Mouse (Mus musculus) 3T3-L1 (cell line): Measurements from ENCODE around the gene Kcnh2.

ENCODE experiments used
- DNase-seq: peaks from one replicate; pipeline ENCODE4 v3.0.0-alpha.2; 2015; ENCODE audit warnings: low read depth, low spot score

The Kcnh2 gene

DNA sequence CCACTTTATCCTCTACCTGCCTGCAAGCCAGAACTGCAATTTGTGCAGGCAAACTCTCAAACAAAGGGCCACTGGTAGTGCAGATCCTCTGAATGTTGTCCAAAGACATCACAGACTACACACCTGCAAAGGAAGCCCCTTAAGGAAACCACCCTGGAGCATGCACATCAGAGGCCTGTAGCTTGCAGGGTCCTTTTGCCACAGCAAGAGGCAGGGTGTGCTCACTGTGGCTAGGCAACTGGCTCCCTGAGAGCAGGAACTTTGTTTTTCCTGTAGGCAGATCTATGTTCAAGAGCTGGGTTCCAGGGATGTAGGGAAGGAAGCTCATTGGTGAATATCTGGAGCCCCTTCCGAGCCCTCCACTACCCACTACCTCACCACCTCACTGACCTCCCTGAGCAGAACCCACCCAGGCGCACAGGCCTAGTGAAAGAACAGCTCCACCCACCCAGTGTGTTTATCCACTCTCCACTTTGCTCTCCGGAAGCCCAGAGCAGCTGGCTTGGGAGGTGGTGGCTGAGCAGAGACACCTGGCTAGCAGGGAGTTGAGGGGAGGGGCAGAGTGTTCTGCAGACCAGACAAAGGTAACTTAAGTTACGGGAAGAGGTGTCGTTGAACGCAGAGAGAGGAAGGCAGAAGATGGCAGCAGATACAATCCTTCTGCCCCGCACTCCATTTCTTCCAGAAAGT is 4.1 kb downstream of the Kcnh2 start:
- no peak for DNase-seq

- DNase-seq, result no peak
Observed at GRCm38 (mm10) chr5:24346313-24346712, 5.1 kb downstream of the Kcnh2 start.

GRCm38 (mm10) chr5:24344477-24345051 is 6.8 kb downstream of the Kcnh2 start:
- DNase-seq, result no peak

GRCm38 (mm10) chr5:24343977-24344436 is 7.4 kb downstream of the Kcnh2 start:
- DNase-seq, result no peak

GRCm38 (mm10) chr5:24343379-24343778 is 8.0 kb downstream of the Kcnh2 start:
- DNase-seq, result no peak

GRCm38 (mm10) chr5:24342966-24343365 is 8.4 kb downstream of the Kcnh2 start:
- DNase-seq, result no peak

DNA sequence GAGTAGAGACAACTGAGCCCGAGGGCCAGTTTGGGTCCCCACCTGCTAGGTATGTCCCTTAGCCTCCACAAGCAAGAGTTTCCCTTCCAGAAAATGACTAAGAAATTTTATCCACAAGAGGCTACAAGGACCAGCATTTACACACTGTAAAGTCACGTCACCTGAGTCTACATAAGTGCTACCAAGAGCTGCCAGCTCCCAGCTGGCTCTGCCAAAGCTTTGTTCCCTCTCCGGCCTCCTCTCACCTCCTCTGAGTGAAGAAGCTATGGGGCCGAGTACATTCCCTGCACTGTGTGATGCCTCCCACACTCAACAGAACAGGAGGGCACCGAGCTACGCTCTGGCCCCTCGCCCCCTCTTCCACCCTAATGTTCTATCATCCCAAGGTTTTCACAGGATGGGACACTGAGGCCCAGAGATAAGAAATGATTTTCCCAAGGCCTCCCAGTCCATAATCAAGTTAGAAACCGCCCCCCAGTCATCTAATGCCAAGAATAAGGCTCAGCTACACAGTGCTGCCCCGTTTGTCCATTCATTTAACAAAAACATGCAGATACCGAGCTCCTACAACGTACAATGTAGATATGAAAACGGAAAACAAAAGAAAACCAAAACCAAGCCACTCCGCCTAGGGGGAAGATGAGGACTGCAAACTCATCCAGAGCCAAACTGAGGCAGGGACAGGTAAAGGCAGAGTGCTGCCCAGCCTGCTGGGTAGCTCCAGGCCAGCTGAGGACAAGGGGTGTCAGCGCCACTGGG is 9.0 kb downstream of the Kcnh2 start:
- DNase-seq, result no peak

DNA sequence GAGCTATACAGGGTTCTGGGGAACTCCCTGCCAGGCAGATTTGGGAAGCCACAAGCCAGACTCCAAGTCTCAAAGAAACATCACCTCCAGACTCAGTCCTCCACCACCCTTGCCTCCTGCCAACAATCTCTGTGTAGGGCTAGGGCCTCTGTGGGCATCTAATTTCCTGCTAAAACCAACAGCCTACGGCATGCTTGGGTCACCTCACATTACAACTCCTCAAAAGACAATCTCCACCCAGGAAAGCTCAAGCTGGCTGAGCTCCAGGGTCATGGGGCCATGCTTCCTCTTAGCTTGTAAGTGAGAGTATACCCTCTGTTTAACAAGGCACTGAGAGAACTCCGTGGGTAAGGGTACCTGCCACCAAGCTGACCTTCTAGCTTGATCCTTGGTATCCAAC is 13.6 kb downstream of the Kcnh2 start:
- DNase-seq, result no peak

DNA sequence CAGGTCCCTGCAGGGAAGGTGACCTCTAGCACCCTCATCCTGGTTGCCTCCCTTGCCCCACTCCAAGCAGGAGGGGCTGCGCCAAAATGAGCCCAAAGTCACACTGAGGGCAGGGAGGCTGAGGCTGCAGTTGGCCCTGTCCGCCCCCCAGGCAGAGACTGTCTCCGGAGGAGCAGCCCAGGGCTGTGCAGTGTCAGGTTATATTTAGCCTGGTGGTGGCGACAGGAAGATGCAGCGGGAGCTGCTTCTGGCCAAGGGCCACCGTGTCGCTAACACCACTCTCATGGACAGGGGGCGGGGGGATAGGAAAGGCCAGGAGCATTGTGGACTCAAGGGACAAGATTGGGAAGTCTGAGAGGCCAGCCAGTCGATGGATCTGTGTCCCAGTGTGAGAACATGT is 14.0 kb downstream of the Kcnh2 start:
- DNase-seq, result no peak

- peak; percentile 63 for DNase-seq
Observed at GRCm38 (mm10) chr5:24335888-24336511, 15.4 kb downstream of the Kcnh2 start.

- no peak for DNase-seq
Observed at GRCm38 (mm10) chr5:24334749-24335148, 16.7 kb downstream of the Kcnh2 start.

GRCm38 (mm10) chr5:24332401-24332800 is 19.0 kb downstream of the Kcnh2 start:
- peak; percentile 72 for DNase-seq

GRCm38 (mm10) chr5:24329965-24330298 is 21.5 kb downstream of the Kcnh2 start:
- no peak for DNase-seq

DNA sequence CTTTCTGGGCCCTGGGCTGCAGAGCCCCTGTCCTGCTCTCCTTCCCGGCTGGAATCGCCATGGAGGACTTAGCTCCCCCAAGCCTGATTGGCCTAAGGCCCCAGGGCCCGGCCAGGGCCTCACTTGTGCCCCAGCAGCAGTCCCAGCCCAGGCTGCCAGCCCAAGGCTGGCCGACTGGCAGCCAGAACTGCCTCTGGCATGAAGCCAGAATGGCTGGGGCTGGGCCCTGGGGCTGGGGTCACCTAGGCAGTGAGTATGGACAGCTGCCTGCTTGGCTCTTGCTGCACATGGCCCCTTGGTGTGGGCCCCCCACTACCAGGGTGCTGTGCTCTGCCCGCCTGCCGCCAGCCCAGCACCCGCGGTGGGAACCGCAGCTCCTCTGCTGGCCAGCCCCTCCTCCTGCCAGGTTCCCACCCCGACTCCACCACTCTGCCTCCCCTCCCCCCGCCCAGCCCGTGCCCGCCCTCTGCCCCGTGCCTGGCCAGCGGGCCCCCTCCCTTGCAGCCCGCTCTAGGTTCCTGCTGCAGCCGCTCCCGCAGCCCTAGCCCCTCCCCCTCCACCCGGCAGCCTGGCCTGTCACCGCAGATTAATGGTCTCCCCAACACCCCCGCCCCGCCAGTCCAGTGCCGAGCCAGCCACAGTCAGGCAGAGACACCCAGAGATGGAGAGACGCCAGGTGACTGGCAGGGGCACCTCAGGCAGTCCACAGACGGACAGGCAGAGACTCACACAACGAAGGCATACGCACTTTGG is 22.0 kb downstream of the Kcnh2 start:
- no peak for DNase-seq

DNA sequence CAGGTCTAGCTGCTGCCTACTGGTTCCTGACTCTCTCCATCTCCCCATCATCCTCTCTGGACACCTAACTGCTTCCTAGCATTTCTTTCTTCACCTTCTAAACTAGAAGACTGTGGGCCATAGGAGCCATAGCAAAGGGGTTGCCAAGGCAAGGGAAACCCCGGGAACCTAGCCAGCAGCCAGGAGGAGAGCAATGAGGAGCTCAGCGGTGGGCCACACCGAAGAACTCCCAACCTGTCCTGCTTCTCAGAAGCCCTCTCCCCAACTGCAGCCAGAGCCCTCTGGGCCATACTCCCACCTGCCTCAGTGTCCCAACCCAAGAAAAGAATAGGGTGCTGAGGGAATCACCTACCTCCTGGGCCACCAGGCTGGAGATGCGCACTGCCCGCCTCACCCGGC is 22.6 kb downstream of the Kcnh2 start:
- no peak for DNase-seq

DNA sequence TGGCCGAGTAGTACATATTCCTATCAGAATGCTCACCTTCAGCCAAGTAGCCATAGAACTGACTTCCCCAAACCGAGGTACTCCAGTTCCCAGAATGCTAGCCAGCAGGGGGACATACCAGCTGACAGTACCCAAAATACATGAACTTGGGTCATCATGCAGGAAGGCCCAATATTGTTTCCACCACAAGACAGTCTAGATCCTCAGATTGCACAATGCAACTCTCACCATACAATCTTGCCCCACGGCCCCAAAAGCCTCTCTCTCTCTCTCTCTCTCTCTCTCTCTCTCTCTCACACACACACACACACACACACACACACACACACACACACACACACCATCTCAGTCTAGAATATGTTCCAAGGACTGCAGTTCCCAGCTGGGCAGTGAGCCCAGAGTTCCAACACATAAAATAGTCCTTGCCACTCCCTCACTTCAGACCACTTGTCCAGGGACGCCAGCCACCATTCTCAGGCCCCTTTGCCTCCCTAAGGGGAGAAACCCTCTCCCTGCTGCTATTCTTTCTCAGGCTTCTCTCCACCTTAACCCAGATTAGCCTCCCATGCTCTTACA is 24.5 kb downstream of the Kcnh2 start:
- DNase-seq, result no peak

DNA sequence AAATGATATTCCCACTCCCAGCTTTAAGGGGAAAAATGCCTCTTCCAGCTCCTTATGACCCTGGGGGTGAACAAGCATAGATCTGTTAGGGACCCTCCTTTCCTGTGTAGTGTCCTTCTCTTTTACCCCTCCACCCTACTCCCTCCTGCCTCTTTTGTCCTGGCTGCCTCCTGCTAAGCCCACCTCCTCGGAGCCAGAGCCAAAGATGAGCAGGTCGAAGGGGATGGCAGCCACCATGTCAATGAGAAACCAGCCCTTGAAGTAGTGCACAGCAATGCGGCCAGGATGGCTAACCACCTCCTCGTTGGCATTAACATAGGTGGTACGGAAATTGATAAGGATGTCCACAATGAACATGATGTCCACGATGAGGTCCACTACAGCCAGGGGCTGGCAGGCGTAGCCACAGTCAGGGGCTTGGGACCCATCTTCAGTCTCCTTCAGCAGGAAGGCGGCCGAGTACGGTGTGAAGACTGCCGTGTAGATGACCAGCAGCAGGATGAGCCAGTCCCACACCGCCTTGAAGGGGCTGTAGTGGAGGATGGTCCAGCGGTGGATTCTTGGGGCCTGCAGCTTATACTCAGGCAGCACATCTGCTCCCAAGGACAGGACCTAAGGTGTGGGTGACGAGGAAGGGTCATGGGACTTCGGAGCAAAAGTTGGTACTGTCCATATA is 25.1 kb downstream of the Kcnh2 start:
- no peak for DNase-seq

DNA sequence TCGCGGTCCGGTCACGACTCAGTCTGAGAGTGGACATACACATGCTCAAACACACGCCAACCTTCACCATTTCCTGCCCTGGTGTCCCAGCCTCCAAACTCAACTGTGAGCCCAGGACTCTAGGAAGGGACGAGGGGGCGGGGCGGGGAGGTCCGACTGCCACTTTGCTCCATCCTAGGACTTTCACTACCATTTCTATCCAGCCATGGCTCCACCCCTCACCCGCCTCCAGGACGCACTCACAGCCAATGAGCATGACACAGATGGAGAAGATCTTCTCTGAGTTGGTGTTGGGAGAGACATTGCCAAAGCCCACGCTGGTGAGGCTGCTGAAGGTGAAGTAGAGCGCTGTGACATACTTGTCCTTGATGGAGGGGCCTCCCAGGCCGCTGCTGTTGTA is 26.2 kb downstream of the Kcnh2 start:
- no peak for DNase-seq

GRCm38 (mm10) chr5:24321711-24322682 is 29.4 kb downstream of the Kcnh2 start:
- DNase-seq, result no peak

DNA sequence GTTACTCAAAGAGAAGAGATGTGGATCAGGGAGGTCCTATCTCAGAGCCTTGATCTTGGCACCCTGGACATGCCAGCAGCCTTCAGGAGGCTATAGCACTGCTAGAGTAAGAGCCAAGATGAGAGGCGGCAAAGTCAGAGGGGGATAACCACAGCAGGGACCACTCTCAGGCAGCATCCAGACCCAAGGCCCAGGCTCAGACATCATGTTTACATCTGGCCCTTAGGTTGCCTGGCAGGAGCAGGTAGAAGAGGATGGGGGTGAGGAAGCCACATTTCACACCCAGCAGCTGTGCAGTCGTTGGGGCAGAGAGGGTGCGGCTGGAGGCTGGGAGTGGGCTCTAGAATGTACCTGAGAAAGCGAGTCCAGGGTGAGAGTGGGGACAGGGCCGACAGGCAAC is 30.5 kb downstream of the Kcnh2 start:
- no peak for DNase-seq
